Mouse (Mus musculus): ENCODE data around the gene Wdr61. TPM values are rescaled to one million over a fixed set of nuclear protein-coding genes. Genes with fewer than 3 reads are reported as not detected.
A peak's percentile ranks its signal among the peaks of the same experiment; 100 is the strongest.

The Wdr61 gene
- polyA plus RNA-seq (2015; fragmentation: Nextera tagmentation; extraction: Ambion mirVana), result 142 and 148 TPM in 2 replicates

- Histone ChIP-seq H3K9me3 (ENCODE audit: control insufficient read depth, low read length) (no peaks in the 10 kb centered on the region), H3K4me3 (ENCODE audit: low read length) (peak within 1 kb of the TSS; percentile 63), H3K36me3 (ENCODE audit: control insufficient read depth, insufficient read depth, low read length) (no peaks in the 10 kb centered on the region), H3K4me2 (ENCODE audit: low read depth, low read length) (peak within 1 kb of the TSS; percentile 73), H3K27me3 (replicated peaks; ENCODE audit: control insufficient read depth, insufficient read depth, low read length) (no peaks in the 10 kb centered on the region), H3K4me1 (ENCODE audit: control insufficient read depth, insufficient read depth, low read length) (peaks cover 8% of the 10 kb centered on the region; the same call in 1 of the 2 replicates), H3K9ac (ENCODE audit: low read depth, low read length) (peak within 1 kb of the TSS; percentile 76), H3K27ac (ENCODE audit: low read length) (peak within 1 kb of the TSS; percentile 4)
- peak; percentile 98 for ATAC-seq
- WGBS, result 1% methylated on average over 32 of the region's 32 CpGs
These were observed at the start of gene Wdr61 for GRCm38 (mm10) chr9:54733921-54734638. Gene Wdr61 (minus strand): TSS chr9:54734519.

DNA sequence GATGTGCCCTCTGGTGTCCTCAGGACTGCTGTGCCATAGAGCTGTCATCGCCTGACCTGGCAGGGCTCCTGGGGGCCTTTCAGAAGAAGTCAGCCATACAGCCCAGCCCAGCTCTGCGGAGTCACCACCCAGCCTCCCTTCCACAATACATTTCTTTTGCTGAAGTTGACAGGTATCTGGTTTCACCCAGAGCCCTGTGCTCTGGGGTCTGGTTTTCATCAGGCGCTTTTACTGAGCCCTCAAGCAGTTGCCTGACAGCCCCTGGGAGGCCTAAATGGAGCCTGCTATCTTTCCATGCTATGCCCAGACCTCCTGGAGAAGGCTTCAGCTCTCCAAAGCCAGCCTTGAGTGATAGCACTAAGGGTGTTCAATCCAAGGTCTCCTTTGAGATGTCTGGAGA is 49.7 kb upstream of the Wdr61 start:
- 0 out of 2 replicates have a peak, but pooled peaks have one; percentile 36 for ATAC-seq
- H3K9me3 ChIP-seq (ENCODE audit: control insufficient read depth, low read length), result no peaks in the 10 kb centered on the region

DNA sequence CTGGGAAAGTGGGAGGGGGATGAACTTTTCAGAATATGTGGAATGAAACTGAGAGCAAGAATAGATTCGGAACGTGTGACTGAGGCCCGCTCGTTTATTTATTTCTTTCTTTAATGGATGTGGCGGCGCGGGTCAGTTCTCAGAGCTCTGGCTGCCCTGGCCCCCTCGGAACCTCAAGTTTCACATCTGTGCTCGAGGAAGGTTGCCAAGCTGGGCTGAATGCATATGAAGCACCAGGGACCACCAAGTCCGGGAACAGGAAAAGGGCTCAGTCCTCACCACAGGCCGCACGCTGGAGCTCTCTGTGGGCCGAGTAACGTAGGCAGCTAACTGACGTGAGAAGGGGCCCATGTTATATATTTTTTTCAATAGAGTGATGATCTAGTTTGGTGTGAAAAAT is 48.2 kb upstream of the Wdr61 start:
- Histone ChIP-seq H3K9ac (ENCODE audit: low read depth, low read length) (no peak overlapping the region), H3K4me3 (ENCODE audit: low read length) (no peak overlapping the region), H3K9me3 (ENCODE audit: control insufficient read depth, low read length) (no peaks in the 10 kb centered on the region), H3K36me3 (ENCODE audit: control insufficient read depth, insufficient read depth, low read length) (no peaks in the 10 kb centered on the region), H3K27me3 (replicated peaks; ENCODE audit: control insufficient read depth, insufficient read depth, low read length) (no peaks in the 10 kb centered on the region), H3K4me1 (ENCODE audit: control insufficient read depth, insufficient read depth, low read length) (no peaks in the 10 kb centered on the region), H3K4me2 (ENCODE audit: low read depth, low read length) (no peak overlapping the region), H3K27ac (ENCODE audit: low read length) (no peak overlapping the region)
- ATAC-seq, result no peak
- 53% methylated on average over 15 of the region's 15 CpGs for WGBS

More for the DNA sequence above, 49.7 kb upstream of the Wdr61 start:
- Histone ChIP-seq H3K27ac (ENCODE audit: low read length) (0 out of 2 replicates have a peak overlapping the region, but pooled peaks have one; percentile 29), H3K4me1 (ENCODE audit: control insufficient read depth, insufficient read depth, low read length) (0 out of 2 replicates have a peak, but pooled peaks cover 3% of the 10 kb centered on the region), H3K4me2 (ENCODE audit: low read depth, low read length) (no peak overlapping the region), H3K4me3 (ENCODE audit: low read length) (no peak overlapping the region), H3K27me3 (replicated peaks; ENCODE audit: control insufficient read depth, insufficient read depth, low read length) (no peaks in the 10 kb centered on the region), H3K36me3 (ENCODE audit: control insufficient read depth, insufficient read depth, low read length) (no peaks in the 10 kb centered on the region), H3K9ac (ENCODE audit: low read depth, low read length) (no peak overlapping the region)
- WGBS, result 46% methylated on average over 3 of the region's 3 CpGs

GRCm38 (mm10) chr9:54779280-54779679 is 45.0 kb upstream of the Wdr61 start:
- Histone ChIP-seq H3K27ac (ENCODE audit: low read length) (no peak overlapping the region), H3K4me1 (ENCODE audit: control insufficient read depth, insufficient read depth, low read length) (no peaks in the 10 kb centered on the region), H3K9ac (ENCODE audit: low read depth, low read length) (no peak overlapping the region), H3K4me2 (ENCODE audit: low read depth, low read length) (no peak overlapping the region), H3K4me3 (ENCODE audit: low read length) (no peak overlapping the region), H3K36me3 (ENCODE audit: control insufficient read depth, insufficient read depth, low read length) (no peaks in the 10 kb centered on the region), H3K27me3 (replicated peaks; ENCODE audit: control insufficient read depth, insufficient read depth, low read length) (no peaks in the 10 kb centered on the region), H3K9me3 (ENCODE audit: control insufficient read depth, low read length) (no peaks in the 10 kb centered on the region)
- ATAC-seq, result no peak
- 79% methylated on average over 8 of the region's 8 CpGs for WGBS

- peak; percentile 95 for ATAC-seq
- H3K4me3 ChIP-seq (ENCODE audit: low read length), result no peak overlapping the region
- 74% methylated on average over 13 of the region's 13 CpGs for WGBS
- no peaks in the 10 kb centered on the region for H3K4me1 ChIP-seq (ENCODE audit: control insufficient read depth, insufficient read depth, low read length)
- no peaks in the 10 kb centered on the region for H3K9me3 ChIP-seq (ENCODE audit: control insufficient read depth, low read length)
- no peaks in the 10 kb centered on the region for H3K27me3 ChIP-seq (replicated peaks; ENCODE audit: control insufficient read depth, insufficient read depth, low read length)
- H3K9ac ChIP-seq (ENCODE audit: low read depth, low read length), result no peak overlapping the region
- H3K27ac ChIP-seq (ENCODE audit: low read length), result peak overlapping the region; percentile 36; the same call in 1 of the 2 replicates
- H3K36me3 ChIP-seq (ENCODE audit: control insufficient read depth, insufficient read depth, low read length), result no peaks in the 10 kb centered on the region
- H3K4me2 ChIP-seq (ENCODE audit: low read depth, low read length), result no peak overlapping the region
These were observed 42.2 kb upstream of the Wdr61 start for GRCm38 (mm10) chr9:54776451-54776982.

- no peak overlapping the region for H3K4me3 ChIP-seq (ENCODE audit: low read length)
- ATAC-seq, result no peak
- H3K4me1 ChIP-seq (ENCODE audit: control insufficient read depth, insufficient read depth, low read length), result peaks cover 8% of the 10 kb centered on the region
- H3K36me3 ChIP-seq (ENCODE audit: control insufficient read depth, insufficient read depth, low read length), result no peaks in the 10 kb centered on the region
- no peak overlapping the region for H3K4me2 ChIP-seq (ENCODE audit: low read depth, low read length)
- no peak overlapping the region for H3K27ac ChIP-seq (ENCODE audit: low read length)
- no peak overlapping the region for H3K9ac ChIP-seq (ENCODE audit: low read depth, low read length)
- no peaks in the 10 kb centered on the region for H3K9me3 ChIP-seq (ENCODE audit: control insufficient read depth, low read length)
- WGBS, result 41% methylated on average over 11 of the region's 11 CpGs
- H3K27me3 ChIP-seq (replicated peaks; ENCODE audit: control insufficient read depth, insufficient read depth, low read length), result peaks cover 18% of the 10 kb centered on the region
These were observed 35.9 kb upstream of the Wdr61 start for GRCm38 (mm10) chr9:54770140-54770780.

DNA sequence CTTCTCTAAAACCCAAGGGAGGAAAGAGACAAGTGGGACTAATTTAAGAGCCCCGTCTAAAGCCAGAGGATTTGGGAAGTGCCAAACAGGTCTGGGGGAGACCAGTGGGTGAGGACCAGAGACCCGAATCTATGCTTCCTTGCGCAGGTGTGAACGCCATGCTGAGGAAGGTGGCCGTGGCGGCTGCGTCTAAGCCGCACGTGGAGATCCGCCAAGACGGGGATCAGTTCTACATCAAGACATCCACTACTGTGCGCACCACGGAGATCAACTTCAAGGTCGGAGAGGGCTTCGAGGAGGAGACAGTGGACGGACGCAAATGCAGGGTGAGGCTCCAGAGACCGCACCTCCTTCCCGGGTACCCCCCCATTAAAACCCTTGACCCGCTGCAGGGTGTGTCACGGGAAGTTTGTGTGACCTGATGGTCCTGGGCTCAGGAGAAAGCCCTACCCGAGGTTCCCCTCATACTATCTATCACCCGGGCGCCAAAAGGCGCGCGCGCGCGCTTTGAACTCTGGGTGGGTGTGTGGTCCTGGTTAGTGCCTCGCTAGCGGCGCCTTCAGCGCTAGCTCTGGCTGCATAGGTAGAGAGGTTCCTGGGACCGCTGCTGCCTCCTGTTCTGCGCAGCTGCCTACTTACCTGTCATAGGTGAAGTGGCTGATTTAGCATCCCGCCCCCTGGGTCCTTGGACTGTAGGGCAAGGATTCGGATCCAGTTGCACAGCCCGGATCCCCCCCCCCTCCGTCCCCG is 31.2 kb upstream of the Wdr61 start:
- H3K27ac ChIP-seq (ENCODE audit: low read length), result no peak overlapping the region
- H3K4me2 ChIP-seq (ENCODE audit: low read depth, low read length), result peak overlapping the region; percentile 70
- peaks cover 16% of the 10 kb centered on the region for H3K4me1 ChIP-seq (ENCODE audit: control insufficient read depth, insufficient read depth, low read length)
- peak overlapping the region; percentile 34; the same call in 1 of the 2 replicates for H3K9ac ChIP-seq (ENCODE audit: low read depth, low read length)
- under 1% methylated on average over 41 of the region's 41 CpGs for WGBS
- ATAC-seq, result peak; percentile 58
- H3K9me3 ChIP-seq (ENCODE audit: control insufficient read depth, low read length), result no peaks in the 10 kb centered on the region
- peak overlapping the region; percentile 43 for H3K4me3 ChIP-seq (ENCODE audit: low read length)
- peaks cover 47% of the 10 kb centered on the region for H3K27me3 ChIP-seq (replicated peaks; ENCODE audit: control insufficient read depth, insufficient read depth, low read length)
- H3K36me3 ChIP-seq (ENCODE audit: control insufficient read depth, insufficient read depth, low read length), result no peaks in the 10 kb centered on the region

GRCm38 (mm10) chr9:54764561-54765217 is 30.4 kb upstream of the Wdr61 start, which contains the start of gene Crabp1:
Gene Crabp1 (plus strand): TSS chr9:54764748.
- Histone ChIP-seq H3K4me3 (ENCODE audit: low read length) (peak within 1 kb of the TSS; percentile 43), H3K27me3 (replicated peaks; ENCODE audit: control insufficient read depth, insufficient read depth, low read length) (peaks cover 47% of the 10 kb centered on the region), H3K27ac (ENCODE audit: low read length) (no peak within 1 kb of the TSS), H3K9me3 (ENCODE audit: control insufficient read depth, low read length) (no peaks in the 10 kb centered on the region), H3K36me3 (ENCODE audit: control insufficient read depth, insufficient read depth, low read length) (no peaks in the 10 kb centered on the region), H3K4me1 (ENCODE audit: control insufficient read depth, insufficient read depth, low read length) (peaks cover 16% of the 10 kb centered on the region), H3K4me2 (ENCODE audit: low read depth, low read length) (peak within 1 kb of the TSS; percentile 70), H3K9ac (ENCODE audit: low read depth, low read length) (peak within 1 kb of the TSS; percentile 34; the same call in 1 of the 2 replicates)
- WGBS, result 1% methylated on average over 43 of the region's 45 CpGs
- peak; percentile 64 for ATAC-seq

Data from intestine, embryonic 16.5 days (tissue).